Mouse (Mus musculus): ENCODE data around the gene Mup18. TPM values are rescaled to one million over a fixed set of nuclear protein-coding genes. Genes with fewer than 3 reads are reported as not detected.
"Not testable (repeated sequence)": the region's sequence is repeated elsewhere in the genome, so short reads cannot be mapped to it uniquely, and the experiment has no call there.

The Mup18 gene
- not detected in 2 replicates for polyA plus RNA-seq (2015; fragmentation: Nextera tagmentation; extraction: Ambion mirVana)

- H3K27ac ChIP-seq; H3K4me3 ChIP-seq; H3K36me3 ChIP-seq (replicated peaks); H3K4me2 ChIP-seq; ATAC-seq (replicated peaks); H3K9me3 ChIP-seq; H3K27me3 ChIP-seq (replicated peaks); H3K9ac ChIP-seq; H3K4me1 ChIP-seq: not testable (repeated sequence)
- WGBS, result 85% methylated on average over 2 of the region's 2 CpGs
These were observed at the start of gene Mup18 for GRCm38 (mm10) chr4:61674036-61674435. Mup18 (minus strand) TSS chr4:61674136.

DNA sequence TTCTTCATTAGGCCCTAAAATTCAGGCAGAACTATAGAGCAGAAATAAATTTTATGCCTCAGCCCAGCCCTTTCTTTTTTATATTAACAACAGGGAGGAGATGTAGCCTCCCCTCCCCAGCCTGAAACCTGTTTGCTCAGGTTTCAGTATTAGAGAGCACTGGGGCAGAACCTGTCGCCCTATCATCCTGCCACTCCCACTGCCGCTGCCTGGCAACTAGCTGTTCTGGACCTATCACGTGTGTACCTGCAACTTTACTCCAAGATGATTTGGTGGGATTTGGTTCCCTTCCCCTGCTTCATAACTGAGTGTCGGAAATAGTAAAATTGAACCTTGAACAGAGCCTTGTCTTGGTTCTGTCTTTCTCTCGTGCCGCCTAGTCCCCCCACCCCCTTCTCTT lies 40.4 kb upstream of the Mup18 start:
- H3K27me3 ChIP-seq (replicated peaks); H3K4me2 ChIP-seq; H3K9me3 ChIP-seq; ATAC-seq (replicated peaks); H3K4me1 ChIP-seq; H3K36me3 ChIP-seq (replicated peaks); H3K27ac ChIP-seq; H3K9ac ChIP-seq; H3K4me3 ChIP-seq: not testable (repeated sequence)
- WGBS, result 84% methylated on average over 6 of the region's 6 CpGs

Other genes starting within 250 kb of the Mup18 start
- not detected in 2 replicates for gene Mup15, start 234.4 kb downstream of the Mup18 start, polyA plus RNA-seq (2015; fragmentation: Nextera tagmentation; extraction: Ambion mirVana)
- gene Mup16, start 154.6 kb downstream of the Mup18 start, polyA plus RNA-seq (2015; fragmentation: Nextera tagmentation; extraction: Ambion mirVana), result not detected in 2 replicates
- not detected in 2 replicates for gene Mup17, start 78.3 kb downstream of the Mup18 start, polyA plus RNA-seq (2015; fragmentation: Nextera tagmentation; extraction: Ambion mirVana)
- not detected in 2 replicates for gene Mup19, start 108.1 kb upstream of the Mup18 start, polyA plus RNA-seq (2015; fragmentation: Nextera tagmentation; extraction: Ambion mirVana)
- gene Mup5, start 161.1 kb upstream of the Mup18 start, polyA plus RNA-seq (2015; fragmentation: Nextera tagmentation; extraction: Ambion mirVana), result not detected in 2 replicates

Measured in midbrain, embryonic 15.5 days (tissue).